Mouse (Mus musculus): Measurements from ENCODE around the gene Sptbn2.

- TF ChIP-seq CTCF (IDR thresholded peaks at IDR 0.05; ENCODE audit: low read depth, low read length) (no peak), GATA1 (IDR thresholded peaks at IDR 0.05; ENCODE audit: borderline replicate concordance, low read length) (no peak), POLR2AphosphoS5 (IDR thresholded peaks at IDR 0.05; ENCODE audit: insufficient replicate concordance, low read depth, low read length) (no peak), TAL1 (conservative IDR thresholded peaks at IDR 0.05; ENCODE audit: low read depth, low read length) (no peak), GATA2 (IDR thresholded peaks at IDR 0.05; ENCODE audit: borderline replicate concordance, low read depth, low read length) (no peak)
Measured at GRCm38 (mm10) chr19:4739762-4740161, 28.8 kb downstream of the Sptbn2 start.

All from G1E (cell line).